Mouse (Mus musculus): Measurements from ENCODE around the gene Prdx6.

GRCm38 (mm10) chr1:161286726-161287310 is 35.8 kb upstream of the Prdx6 start:
- TF ChIP-seq CTCF (IDR thresholded peaks at IDR 0.05; ENCODE audit: low read depth), result peak; percentile 82
- no peak for TF ChIP-seq EP300 (optimal IDR thresholded peaks at IDR 0.05)

Data from stomach, postnatal 0 days (tissue).